Mouse (Mus musculus): ENCODE results near the gene Prnp.

Gene Prnp

DNA sequence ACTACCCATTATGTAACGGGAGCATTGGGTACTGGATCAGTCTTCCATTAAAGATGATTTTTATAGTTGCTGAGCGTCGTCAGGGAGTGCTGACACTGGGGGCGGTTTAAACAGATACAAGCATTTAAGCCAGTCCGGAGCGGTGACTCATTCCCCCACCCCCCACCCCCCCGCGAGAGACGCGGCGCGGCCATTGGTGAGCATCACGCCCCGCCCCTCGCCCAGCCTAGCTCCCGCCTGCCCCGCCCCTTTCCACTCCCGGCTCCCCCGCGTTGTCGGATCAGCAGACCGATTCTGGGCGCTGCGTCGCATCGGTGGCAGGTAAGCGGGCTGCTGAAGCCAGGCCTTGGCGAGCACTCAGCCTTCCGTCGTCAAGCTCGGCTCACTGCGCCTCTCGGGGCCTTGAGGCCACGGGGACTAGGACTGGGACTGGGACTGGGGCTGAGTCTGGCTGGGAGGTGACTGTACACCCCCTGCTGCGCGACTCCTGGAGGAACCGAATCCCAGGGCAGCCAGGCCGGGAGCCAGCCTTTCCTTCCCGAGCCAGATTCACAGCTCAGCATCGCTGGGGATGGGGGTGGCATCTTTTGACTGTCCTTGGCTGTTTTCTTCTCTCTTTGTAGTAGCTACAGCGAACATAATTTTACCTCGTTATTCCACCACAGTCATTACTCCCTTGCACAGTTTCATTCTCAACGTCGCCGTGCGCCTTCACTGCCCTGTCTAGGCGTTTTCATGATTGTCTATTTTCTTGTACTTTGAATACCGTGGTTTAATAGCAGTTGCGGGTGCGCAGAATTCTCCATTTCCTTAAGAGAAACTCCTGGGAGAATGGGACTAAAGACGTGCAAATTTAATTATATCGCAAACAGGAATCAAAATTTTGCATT lies at the start of gene Prnp, which contains the start of gene Prn:
Gene Prnp (plus strand): TSS at position 246 of the 890 bp plus-strand sequence.
Gene Prn (plus strand): TSS at position 275 of the 890 bp plus-strand sequence.
- DNase-seq (ENCODE audit: low spot score): peak; percentile 77

GRCm38 (mm10) chr2:131862617-131863275 lies 47.0 kb upstream of the Prnp start:
- DNase-seq (ENCODE audit: low spot score): no peak

DNA sequence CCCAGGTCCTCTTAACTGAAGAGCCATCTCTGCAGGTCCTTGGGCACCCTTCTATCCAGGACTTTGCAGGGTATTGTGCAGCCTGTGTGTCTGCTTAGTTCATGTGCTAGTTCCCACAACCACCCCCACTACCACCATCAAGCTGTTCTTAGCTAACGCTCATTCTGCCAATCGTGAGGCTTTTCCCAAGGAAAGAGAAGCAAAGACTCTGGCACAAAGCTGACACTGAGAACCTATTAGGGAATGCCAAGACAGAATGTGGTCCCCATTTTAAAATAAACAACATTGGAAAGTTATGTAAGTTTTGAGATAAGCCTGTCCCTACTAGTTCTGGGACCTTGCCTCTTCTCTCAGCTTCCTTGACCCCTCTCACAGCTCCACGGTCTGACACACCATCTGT lies 46.3 kb upstream of the Prnp start:
- DNase-seq (ENCODE audit: low spot score): no peak

- DNase-seq (ENCODE audit: low spot score): no peak
These were observed 45.4 kb upstream of the Prnp start for GRCm38 (mm10) chr2:131864262-131864796.

DNA sequence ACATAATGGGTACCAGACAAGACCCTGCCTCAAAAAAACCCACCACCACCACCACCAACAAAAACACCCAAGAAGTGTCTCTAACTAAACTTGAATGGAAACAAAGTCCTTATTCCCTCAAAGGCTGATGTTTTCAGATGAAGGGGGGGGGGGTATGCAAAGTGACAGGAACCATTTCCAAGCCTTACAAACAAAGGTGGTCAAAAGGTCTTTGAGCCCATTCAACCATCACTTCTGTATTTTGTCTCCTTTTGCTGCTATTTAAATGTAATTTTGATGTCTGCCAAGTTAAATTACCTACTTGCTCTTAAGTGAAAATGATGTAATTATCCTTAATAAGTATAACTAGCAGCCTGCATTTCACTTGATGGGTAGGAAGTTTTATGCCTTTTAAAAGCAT lies 43.1 kb upstream of the Prnp start:
- DNase-seq (ENCODE audit: low spot score): no peak

GRCm38 (mm10) chr2:131868983-131869382 lies 40.7 kb upstream of the Prnp start:
- DNase-seq (ENCODE audit: low spot score): no peak

GRCm38 (mm10) chr2:131873376-131873775 lies 36.4 kb upstream of the Prnp start:
- no peak for DNase-seq (ENCODE audit: low spot score)

DNA sequence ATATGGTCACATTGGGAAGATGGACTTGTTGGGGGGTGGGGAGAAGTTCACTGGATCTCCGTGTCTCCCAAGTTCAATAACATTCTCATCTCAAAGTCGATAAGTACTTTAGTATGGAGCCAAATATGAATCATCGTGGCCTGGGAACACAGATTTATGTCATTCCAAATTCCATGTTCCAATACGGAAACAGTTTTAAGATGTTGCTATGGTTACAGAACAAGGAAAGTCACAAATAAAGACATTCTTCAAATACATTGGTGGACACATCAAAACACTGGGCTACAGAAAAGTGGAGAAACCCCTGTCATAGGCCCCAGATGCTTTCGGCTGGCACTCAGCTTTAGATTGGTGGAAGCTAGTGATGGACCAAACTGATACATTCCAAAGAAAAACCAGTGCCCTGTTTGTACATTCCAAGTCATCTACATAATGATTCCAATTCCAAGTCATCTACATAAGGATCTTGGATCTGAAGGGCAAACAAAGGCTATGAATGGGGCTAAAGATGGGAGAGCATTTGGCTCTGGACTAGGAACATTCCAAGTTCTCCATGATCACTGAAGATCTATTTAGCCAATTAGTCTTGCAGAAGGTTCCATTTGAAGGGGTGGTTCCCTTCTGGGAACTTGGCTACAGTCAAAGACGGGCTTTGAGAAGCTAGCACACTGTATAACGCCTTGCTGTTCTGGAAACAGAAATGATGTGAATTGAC lies 33.0 kb upstream of the Prnp start:
- DNase-seq (ENCODE audit: low spot score): no peak

- DNase-seq (ENCODE audit: low spot score): no peak
These were observed 28.0 kb upstream of the Prnp start for GRCm38 (mm10) chr2:131881766-131882165.

GRCm38 (mm10) chr2:131883136-131883535 lies 26.6 kb upstream of the Prnp start:
- DNase-seq (ENCODE audit: low spot score): no peak

DNA sequence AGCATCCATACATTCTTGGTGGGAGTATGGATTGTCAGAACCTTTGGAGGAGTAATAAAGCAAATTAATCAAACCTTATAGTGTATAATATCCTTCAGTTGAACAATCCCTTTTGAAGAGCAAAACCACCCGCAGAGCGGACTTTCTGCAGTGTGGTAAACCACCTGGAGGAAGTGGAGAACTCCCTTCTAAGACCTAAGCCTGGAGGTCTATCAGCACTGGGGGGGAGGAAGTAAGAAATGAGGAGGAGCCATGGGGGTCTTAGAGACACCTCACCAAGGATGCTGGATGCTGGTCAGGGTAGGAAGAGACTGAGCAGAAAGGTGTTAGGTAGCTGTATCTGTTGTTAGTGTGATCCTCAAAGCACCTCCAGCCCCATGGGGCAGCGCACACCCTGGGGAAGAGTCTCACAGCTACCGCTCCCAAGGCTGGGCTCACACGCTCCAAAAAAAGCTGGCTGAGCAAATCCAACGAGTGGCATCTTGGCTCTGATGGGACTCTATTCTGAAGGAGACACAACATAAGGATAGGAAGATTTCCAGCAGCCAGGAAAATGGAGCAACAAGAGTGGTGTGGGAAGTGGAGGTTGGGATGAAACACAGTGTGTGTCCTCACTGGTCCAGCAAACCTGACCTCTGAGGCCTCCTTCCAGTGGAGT lies 23.1 kb upstream of the Prnp start:
- no peak for DNase-seq (ENCODE audit: low spot score)

DNA sequence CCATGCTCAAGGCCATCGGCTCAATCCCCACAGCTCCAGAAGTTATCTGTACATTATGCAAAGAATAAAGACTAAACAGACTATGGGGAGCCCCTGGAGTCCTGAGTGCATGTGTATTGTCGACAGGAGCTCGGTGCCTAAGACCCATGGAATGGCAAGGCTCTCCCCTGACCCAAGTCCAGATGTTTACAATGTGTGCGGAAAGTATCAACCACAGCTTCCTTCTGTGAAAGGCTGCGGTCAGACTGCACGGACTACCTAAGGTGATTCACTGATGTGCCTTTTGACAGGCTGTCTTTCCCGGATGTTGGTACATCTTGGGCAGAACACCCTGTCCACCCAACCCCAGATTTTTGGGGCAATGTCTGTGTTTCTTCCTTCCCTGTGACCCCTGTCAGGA lies 21.5 kb upstream of the Prnp start:
- no peak for DNase-seq (ENCODE audit: low spot score)

DNA sequence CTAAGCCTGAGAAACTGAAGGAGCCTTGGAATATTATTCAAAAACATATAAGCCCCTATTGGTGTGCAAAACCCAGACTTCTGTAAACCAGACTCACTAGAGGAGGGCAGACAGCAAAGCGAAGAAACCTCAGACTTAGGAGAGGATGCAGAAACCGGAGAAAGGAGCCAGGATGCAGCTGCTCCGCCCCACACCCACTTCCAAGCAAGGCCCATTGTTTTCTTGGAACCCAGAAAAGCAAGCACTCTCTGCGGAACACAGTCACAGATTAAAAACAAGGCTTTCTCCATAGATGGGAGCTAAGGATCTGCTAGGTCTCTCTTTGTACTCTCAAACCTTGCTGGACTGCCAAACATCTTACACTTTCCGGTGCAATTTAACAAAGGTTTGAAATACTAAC lies 17.2 kb upstream of the Prnp start:
- DNase-seq (ENCODE audit: low spot score): no peak

DNA sequence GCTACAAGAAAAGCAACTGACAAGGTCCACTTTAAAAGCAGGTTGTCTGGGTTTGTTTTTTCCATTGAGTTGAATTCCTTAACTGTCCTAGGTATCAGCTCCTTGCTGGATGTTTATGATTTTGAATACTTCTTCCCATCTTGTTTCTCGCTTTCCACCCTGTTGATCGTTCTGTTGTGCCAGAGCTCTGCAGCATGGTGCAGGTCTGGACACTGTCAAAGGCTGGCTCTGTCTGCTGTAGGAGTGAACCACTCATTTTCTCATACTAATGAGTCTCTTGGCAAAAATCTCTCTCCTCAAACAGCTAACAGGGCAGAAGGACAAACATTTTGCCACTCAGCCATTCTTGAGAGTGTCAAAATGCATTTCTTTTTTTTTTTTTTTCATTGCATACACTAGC lies 14.6 kb upstream of the Prnp start:
- no peak for DNase-seq (ENCODE audit: low spot score)

GRCm38 (mm10) chr2:131896011-131896410 lies 13.7 kb upstream of the Prnp start:
- no peak for DNase-seq (ENCODE audit: low spot score)

- DNase-seq (ENCODE audit: low spot score): no peak
These were observed 12.2 kb upstream of the Prnp start for GRCm38 (mm10) chr2:131897336-131898109.

DNA sequence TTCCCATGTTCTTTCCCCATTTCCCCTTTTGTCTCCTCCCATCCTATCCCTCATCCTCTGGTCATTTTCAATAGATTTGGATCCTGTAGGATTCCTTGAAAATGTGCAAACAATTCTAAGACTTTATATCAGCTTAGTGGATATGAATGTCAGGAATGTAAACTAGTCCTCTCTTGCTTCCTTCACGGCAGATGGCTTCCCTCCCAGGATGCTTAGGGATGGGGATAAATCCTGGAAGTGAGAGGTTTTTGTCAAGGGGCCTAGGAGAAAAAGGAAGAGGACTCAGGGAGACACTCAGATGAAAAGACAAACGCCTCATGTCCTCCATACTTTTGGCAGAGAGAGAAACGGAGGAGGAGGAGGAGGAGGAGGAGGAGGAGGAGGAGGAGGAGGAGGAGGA lies 7.3 kb upstream of the Prnp start:
- DNase-seq (ENCODE audit: low spot score): no peak

- no peak for DNase-seq (ENCODE audit: low spot score)
These were observed 6.9 kb upstream of the Prnp start for GRCm38 (mm10) chr2:131902867-131903266.

GRCm38 (mm10) chr2:131905025-131905424 lies 4.7 kb upstream of the Prnp start:
- DNase-seq (ENCODE audit: low spot score): no peak

- DNase-seq (ENCODE audit: low spot score): no peak
These were observed 4.0 kb upstream of the Prnp start for GRCm38 (mm10) chr2:131905776-131906175.

DNA sequence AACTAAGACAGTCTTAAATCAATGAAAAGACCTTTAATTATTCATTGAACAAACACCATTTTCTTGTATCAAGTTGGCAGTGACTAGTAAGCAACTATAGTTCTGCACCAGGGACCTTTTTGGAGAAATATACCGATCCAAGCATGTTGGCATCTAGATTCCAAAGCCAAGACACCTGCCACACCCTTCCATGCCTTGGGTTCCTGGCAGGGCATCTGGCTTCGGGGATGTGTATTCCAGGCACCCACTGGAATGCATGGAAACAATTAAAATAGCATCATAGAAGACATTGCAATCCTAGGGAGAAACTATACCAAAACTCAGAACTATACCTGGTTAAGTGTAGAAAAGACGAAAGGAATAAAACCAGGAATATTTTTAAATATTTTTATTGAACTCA lies 3.5 kb upstream of the Prnp start:
- no peak for DNase-seq (ENCODE audit: low spot score)

All from ovary, postnatal 10 days (tissue).